Mouse (Mus musculus) cerebellum, adult 9-10 months (tissue): ENCODE measurements around the gene Olfr1295.

ENCODE experiments used
- DNase-seq: peaks from one replicate; pipeline ENCODE4 v3.0.0; 2022

The Olfr1295 gene

GRCm38 (mm10) chr2:111569581-111569980, at the start of gene Olfr1295:
Olfr1295 (minus strand) TSS chr2:111569681.
- DNase-seq, result no peak

GRCm38 (mm10) chr2:111540191-111540590, 29.3 kb downstream of the Olfr1295 start, which contains the start of gene Olfr1294:
Olfr1294 (minus strand) TSS chr2:111540291.
- no peak for DNase-seq

- no peak for DNase-seq
These were observed 44.6 kb downstream of the Olfr1295 start, which contains the start of gene Olfr1293-ps for GRCm38 (mm10) chr2:111524903-111525302. Olfr1293-ps (plus strand) TSS chr2:111525203.

DNA sequence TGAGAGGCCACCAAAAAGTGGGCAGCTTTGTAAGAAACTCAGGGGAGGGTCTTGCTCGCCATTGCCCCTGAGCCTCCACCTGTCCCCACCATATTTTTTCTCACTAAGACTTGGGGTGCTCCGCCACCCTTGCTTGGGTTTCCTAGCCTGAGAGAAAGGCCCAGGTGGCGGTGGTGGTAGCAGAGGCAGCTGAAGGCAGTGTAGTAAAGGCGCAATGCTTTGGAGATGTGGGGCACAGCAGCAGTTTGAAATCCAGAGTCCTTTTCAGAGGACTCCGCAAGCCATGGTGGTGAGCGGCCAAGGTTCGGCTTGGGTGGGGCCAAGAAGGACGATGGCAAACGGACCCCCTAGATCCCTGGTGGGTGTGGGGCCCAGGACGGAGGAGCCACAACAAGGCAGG, 52.0 kb downstream of the Olfr1295 start:
- no peak for DNase-seq
